Mouse (Mus musculus) adrenal gland, postnatal 4 days (tissue): ENCODE measurements around the gene Psmc6. TPM values are rescaled to one million over a fixed set of nuclear protein-coding genes. Genes with fewer than 3 reads are reported as not detected.

Experiments
- DNase-seq, 2 experiments: peaks; one replicate each; pipeline ENCODE4 v3.0.0; 2021 to 2022; ENCODE audit warnings: low spot score in 2 of 2, mixed read lengths in 2 of 2
- total RNA-seq, 2 experiments: library from RNA; stranded (reverse); gene quantifications; 2 replicates each; pipeline ENCODE4 v1.2.3; 2021

Psmc6 gene
- total RNA-seq, 2 experiments from 2014 or later: 125 to 127 TPM

DNA sequence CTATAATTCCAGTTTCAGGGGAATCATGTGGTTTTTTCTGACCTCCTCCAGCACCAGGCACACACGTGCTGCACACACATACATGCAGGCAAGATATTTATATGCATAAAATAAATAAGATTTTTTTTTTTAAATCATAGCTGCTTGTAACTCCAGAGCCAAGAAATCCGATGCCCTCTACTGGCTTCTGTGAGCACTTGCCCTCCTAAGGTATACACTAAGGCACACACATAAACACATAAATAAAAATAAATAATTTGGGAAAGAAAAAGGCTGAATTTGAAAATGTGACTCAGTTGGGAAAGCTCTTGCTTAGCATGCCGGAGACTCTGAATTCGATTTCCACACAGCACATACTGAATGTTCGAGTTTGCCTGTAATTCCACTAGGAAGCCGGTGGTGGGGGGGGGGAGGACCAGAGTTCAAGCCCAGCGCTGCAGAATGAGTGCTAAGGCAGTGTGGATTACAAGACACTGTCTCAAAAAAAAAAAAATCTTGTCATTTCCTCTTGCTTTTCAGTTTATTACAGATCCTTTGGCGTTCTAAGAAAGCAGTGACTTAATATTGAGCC lies 485 bp upstream of the Psmc6 start:
- no peak for DNase-seq

DNA sequence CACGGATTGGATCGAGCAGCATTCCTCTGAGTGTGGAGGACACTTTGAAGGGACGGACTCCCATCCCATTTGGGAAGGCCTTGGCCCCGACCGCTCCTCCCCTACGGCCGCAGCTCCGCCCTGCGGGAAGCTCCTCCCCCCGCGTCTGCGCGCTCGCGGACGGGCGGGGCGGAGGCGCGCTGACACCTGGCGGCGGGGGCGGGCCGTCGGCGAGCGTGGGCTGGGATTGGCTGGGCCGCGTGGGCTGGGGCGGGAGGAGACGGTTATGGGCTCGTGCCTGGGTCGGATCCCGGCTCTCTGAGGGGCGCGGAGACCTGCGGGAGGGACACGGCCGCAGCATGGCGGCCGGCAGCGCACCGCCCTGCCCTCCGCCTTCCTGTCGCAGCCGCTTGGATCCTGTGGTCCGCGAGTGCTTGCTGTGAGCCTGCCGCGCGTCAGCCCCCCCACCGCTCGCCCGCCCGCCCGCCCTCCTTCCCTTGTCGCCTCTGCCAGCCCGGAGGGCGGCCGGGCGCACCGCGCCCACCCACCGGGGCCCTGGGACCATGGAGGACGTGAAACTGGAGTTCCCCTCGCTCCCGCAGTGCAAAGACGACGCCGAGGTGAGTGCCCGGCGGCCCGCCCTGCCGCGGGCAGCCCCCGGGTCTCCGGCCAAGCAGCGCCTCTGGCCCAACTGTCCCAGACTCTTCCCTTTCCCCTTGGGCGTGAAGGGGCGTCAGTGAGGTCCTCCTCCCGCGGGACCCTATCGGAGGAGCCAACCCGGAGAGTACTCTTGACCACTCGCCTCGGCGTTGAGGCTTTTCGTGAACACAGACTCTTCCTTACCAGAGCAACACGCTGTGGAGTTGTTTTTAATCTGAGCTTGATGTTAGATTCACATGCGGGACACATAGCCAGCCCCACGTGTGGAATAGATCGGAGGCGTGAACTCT lies 21.6 kb downstream of the Psmc6 start, which contains the start of gene Styx:
TSS of gene Styx (plus strand) at position 163 of the 929 bp plus-strand sequence.
- peak; percentile 90 to 97 for DNase-seq

DNA sequence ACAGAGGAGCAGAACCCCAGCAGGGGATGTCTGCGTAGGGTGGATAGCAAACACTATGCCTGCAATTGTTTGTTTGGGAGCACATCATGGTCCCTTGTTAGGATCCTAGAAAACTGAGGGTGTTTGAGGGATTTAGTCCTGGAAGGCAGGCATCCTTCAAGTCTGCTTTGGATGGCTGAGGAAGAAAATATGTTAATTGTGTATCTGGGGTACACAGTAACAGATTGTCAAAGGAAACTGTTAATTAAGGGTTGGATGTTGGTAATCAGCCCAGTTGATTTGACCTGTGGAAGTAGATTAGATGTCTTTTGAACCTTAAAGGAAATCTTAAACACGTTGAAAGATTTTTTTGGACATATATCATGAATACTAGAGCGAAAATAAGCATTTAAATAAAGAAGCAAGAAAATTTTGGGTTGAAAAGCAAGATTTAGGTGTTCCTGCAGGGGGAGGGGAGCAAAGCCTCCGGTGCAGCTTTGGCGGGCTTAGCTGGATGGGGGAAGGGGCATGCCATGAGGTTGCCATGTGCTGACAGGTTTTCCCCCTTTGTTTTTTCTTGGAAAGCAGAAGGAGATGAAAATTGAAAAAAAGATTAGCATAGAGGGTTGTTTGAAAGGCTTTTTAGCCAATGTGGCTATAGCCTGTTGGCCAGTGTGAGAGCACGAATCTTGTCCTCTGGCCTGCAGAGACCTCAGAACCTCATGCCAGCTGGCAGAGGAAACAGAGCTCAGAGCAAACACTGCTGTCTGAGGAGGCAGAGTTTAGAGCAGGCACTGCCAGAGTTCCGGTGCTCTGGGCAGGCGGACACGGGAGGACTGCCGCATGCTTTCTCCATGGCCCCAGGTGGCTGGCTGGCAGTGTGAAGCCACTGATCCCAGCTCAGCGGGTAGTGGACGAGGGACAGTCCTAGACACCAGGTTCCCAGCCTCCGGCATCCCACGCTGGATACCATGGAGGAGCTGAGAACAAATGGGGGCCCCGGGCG lies 34.9 kb downstream of the Psmc6 start:
- DNase-seq: no peak

DNA sequence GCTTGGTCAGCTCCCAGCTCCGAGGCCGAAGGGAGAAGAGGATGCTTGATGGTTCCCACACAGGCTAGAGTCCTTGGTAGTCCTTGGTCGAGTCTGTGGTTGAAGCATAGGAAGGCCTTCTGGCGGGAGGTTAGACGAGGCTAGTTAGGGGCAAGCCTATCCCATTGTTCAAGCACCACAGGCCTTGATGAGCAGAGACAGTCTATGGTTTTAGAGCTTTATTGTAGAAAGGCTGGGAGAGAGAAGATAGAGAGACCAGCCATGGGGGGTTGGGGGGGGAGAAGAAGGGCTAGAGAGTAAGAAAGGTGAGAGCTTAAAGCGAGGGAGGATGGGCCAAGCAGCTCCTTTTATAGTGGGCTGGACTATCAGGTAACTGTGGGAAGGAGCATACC lies 35.6 kb downstream of the Psmc6 start:
- DNase-seq: no peak

DNA sequence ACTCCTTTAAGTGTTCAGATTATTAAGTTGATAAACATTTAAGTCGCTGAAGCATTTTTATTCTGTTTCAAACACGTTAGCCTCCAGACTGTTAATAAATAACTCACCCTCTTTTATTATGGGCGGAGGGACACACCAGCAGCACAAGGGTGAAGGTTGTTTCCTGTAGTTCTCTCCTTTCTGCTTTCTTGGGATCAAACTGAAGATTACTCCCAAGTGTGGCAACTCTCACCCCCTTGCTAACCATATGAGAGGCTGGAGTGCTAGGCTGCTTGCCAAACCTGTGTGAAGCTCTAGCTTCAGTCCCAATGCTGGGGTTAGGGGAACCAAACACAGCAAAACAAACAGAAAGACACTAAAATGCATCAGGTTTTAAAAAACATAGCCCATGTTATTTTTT lies 49.2 kb downstream of the Psmc6 start:
- no peak for DNase-seq

DNA sequence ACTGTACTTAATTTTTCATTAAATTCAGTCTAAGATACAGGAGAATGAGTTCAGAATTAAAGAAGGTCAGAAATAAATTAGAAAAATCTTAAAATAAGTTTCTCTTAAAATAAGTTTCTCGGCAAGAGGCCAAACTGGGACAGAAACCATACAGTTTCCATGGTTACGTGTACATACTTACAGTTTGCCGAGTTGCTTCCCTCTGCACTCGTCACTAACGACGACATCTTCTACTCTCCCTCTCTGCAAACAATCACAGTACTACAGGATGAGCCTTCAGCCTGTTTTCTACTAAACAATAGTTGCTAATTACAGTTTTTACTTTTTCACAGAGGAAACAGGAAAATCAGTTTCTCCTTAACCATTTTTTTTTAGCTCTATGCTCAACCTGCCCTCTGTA lies 51.2 kb downstream of the Psmc6 start:
- no peak for DNase-seq

DNA sequence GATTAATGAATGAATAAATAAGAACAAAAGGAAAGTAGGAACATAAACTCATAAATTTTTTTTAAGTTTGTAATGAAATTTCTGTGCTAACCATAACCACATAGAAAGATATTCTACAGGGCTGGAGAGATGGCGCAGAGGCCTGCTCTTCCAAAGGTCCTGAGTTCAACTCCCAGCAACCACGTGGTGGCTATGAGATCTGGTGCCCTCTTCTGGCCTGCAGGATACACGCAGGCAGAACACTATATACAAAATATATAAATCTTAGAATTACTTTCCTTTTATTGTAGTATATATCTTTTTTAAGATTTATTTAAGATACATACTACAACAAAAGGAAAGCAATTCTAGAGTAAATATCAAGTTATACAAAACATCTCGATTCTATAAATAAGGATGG lies 53.3 kb downstream of the Psmc6 start:
- no peak for DNase-seq

DNA sequence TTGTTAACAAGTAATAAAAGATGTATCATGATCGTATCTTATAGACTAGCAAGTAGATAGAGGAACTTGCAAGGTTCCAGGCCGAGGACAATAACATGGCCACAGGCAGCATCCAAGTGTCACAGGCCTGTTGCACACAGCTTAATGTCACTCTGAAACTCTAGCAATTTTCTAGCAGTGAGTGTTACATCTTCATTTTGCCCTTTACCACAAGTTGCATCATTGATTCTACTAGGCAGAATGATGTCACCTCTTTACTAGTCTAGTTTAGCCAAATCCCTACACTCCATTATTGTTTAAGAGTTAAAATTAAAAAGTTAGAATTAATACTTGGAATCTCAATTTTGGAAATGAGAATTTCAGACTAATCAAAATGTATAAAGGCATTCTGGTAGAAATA lies 56.0 kb downstream of the Psmc6 start:
- no peak for DNase-seq

DNA sequence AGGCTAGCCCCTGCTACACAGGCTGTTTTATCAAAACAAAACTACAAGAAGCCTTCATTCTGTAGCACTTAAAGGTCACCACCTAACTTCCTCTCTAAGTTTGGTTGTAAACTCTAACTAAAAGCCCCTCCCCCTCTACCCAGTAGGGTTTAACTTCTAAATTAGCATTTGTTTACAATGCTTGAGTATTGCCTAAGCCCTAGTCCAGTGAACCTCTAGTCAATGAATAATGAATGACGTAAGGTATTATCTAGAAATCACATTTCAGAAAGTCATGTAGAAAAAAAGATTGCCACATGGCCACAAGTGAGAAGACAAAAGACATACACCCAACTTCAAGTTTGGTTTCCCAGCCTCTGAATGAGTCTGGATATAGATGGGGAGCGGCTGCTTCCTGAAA lies 57.9 kb downstream of the Psmc6 start:
- no peak for DNase-seq

DNA sequence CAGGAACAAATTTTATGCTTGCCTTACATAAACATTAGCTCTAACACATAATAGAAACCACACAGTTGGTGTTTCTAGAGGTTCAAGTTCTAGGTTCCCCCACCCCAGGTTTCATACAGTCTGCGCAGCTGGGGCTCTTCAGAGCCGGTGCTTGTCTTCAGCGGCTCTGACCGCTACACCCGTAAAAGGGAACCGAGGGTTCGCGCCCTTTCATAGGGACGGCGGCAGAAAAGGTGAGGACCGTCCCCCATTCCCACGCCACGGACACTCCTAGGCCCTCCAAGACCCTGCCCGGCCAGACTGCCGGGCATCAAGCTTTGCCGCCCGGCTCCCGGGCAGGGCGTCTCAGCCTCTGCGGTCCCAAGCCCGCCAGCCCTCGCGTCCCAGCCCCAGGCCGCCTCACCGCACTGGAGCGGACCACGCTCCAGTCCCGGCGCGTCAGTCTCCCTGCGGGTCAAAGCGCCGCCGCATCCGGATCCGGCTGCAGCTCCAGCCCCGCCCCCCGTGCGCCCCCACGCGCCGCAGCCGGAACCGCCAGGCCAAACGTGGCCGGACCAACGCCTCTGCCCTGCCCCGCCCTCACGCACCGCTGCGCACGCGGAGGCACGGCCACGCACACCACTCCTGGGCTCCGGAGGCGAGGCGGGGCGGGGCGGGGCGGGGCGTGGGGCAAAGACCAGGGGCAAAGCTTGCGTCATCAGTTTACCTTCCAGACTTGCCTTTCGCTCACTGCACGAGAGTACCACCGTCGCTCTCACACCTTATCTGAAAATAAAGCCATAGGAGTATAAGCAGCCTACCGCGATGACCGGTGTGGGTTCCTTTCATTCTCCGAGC lies 59.0 kb downstream of the Psmc6 start:
- DNase-seq: peak; percentile 84

DNA sequence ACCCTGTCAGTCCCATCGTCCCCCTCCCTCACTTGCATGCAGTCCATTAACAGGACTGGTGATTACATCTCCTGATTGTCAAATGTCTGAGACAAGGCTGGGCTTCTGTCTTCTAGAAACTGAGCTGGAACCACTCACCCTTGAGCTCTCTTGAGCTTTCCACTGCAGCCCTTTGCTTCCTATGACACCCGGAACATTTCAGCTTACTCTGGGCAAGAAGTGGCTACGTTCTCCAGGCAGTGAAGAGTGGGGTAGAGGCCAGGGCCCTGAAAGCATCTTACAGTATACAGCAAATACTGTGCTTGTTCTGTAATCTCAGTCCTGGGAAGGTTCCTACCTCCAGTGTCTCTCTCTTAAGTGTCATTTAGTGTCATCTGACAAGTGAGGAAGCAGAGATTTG lies 59.6 kb downstream of the Psmc6 start:
- DNase-seq: no peak

Other genes starting within 250 kb of the Psmc6 start
- 1 to 10 TPM; 2.9 to 3.2 TPM for gene Gpr137c, start 110.1 kb upstream of the Psmc6 start, total RNA-seq
- gene Txndc16, start 109.5 kb upstream of the Psmc6 start, total RNA-seq: 10 to 100 TPM; 32.7 to 36.7 TPM
- 10 to 100 TPM; 34.5 to 38.5 TPM for gene Ero1l, start 11.0 kb upstream of the Psmc6 start, total RNA-seq
- 10 to 100 TPM; 38.0 to 43.9 TPM for gene Styx, start 21.3 kb downstream of the Psmc6 start, total RNA-seq
- gene Gnpnat1, start 75.1 kb downstream of the Psmc6 start, total RNA-seq: 10 to 100 TPM; 30.7 to 31.5 TPM
- gene Fermt2, start 200.3 kb downstream of the Psmc6 start, total RNA-seq: 100 to 1,000 TPM; 132 to 136 TPM